Mouse (Mus musculus): ENCODE data around the gene Mettl14. TPM values are rescaled to one million over a fixed set of nuclear protein-coding genes. Genes with fewer than 3 reads are reported as not detected.
A peak's percentile ranks its signal among the peaks of the same experiment; 100 is the strongest.
"Not testable (repeated sequence)": the region's sequence is repeated elsewhere in the genome, so short reads cannot be mapped to it uniquely, and the experiment has no call there.

Gene Mettl14
- polyA plus RNA-seq, 1 experiment from 2014 or later = 38.1 TPM

DNA sequence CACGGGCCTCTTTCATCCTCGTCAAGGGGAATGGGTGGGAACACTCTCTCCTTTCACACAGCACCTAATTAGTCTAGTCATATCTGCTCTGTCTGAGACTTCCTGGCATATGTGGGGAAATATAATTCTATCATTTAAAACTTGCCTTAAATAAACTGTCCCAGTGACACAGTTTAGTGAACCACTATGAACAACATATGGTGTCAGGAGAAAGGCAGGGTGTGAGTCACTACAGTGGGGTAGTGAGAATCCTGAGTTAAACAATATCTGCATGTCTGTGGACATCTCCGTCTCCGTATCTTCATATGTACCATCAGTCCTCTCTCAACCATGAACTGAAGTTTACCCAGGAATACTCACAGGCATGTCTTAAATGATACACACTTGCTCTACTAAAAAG lies 5.3 kb upstream of the Mettl14 start:
- no peak overlapping the region for H3K27ac ChIP-seq
- peaks cover 6% of the 10 kb centered on the region for H3K27me3 ChIP-seq
- H3K9ac ChIP-seq = no peak overlapping the region
- no peak overlapping the region for H3K4me3 ChIP-seq (replicated peaks)
- H3K4me1 ChIP-seq = no peaks in the 10 kb centered on the region
- H3K4me2 ChIP-seq = no peak overlapping the region
- no peaks in the 10 kb centered on the region for H3K9me3 ChIP-seq
- 81% methylated on average over 4 of the region's 4 CpGs for WGBS
- no peaks in the 10 kb centered on the region for H3K36me3 ChIP-seq (replicated peaks)
- no peak for ATAC-seq (ENCODE audit: low FRiP score)

DNA sequence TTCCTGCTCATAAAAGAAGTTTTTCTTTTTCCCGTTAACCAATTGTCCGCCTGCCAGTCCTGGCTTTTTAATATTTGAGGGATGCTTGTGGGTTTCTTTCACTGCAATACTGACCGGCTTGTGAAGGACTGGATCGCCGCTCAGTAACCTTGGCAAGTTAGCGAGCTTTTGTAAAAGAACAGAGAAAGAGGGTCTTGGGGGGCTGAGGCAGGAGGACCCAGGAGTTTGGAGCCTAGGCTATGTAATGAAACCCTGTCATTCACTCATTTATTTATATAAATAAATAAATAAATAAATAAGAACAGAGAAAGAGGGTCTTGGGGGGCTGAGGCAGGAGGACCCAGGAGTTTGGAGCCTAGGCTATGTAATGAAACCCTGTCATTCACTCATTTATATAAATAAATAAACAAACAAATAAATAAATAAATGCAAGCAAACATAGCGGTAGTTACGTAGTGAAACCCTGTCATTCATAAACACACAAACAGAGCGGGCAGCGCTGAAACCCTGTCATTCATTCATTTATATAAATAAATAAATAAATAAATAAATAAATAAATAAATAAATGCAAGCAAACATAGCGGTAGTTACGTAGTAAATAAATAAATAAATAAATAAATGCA lies 361 bp upstream of the Mettl14 start:
- peak overlapping the region; percentile 67 for H3K4me2 ChIP-seq
- 21% methylated on average over 12 of the region's 12 CpGs for WGBS
- H3K27me3 ChIP-seq; H3K9me3 ChIP-seq; H3K36me3 ChIP-seq (replicated peaks): not testable (repeated sequence)
- H3K4me1 ChIP-seq = peaks cover 15% of the 10 kb centered on the region
- H3K4me3 ChIP-seq (replicated peaks) = peak overlapping the region; percentile 71
- ATAC-seq (ENCODE audit: low FRiP score) = peak; percentile 79
- peak overlapping the region; percentile 51 for H3K9ac ChIP-seq
- H3K27ac ChIP-seq = peak overlapping the region; percentile 94

DNA sequence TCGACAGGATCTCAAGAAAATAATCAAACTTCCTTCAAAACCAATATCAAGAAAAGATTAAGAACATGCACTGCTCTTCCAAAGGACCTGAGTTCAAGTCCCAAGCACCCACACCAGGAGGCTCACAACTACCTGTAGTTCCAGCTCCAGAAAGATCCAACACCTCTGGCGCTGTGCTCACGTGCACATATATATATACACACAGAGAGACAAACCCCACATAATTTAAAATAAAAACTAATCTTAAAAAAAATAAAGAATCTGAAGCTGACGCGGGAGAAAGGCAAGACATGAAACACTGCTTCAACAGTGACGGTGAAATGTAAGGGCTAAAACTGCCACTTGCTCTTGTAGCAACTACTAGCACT lies 806 bp downstream of the Mettl14 start:
- ATAC-seq (ENCODE audit: low FRiP score) = peak; percentile 7; the same call in 1 of the 2 replicates
- WGBS = 9% methylated on average over 6 of the region's 6 CpGs
- Histone ChIP-seq H3K9me3 (no peaks in the 10 kb centered on the region), H3K4me1 (peaks cover 15% of the 10 kb centered on the region), H3K9ac (peak overlapping the region; percentile 71), H3K27me3 (peaks cover 6% of the 10 kb centered on the region), H3K4me2 (peak overlapping the region; percentile 67), H3K4me3 (replicated peaks) (peak overlapping the region; percentile 71), H3K27ac (peak overlapping the region; percentile 94; the same call in 1 of the 2 replicates), H3K36me3 (replicated peaks) (peaks cover 8% of the 10 kb centered on the region; the same call in 1 of the 2 replicates)

DNA sequence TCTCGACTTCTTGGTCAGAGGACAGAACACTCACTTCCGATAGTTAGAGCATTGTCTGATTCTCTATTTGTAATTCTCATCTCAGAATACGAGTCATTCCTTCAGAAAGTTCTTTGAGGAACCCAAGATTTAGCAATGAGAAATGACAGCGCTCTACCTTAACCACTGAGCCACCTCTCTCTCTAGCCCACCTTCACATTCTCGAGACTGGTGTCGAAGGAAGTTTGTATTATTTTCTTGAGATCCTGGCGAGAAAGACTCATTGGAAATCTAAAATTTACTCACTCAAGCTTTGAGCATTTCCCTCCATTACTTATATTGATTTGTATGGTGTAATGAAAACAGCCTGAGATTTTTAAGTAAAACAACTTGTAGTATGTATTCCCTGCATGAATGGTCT lies 1.5 kb downstream of the Mettl14 start:
- WGBS = 89% methylated on average over 7 of the region's 7 CpGs
- H3K9ac ChIP-seq = peak overlapping the region; percentile 71; the same call in 1 of the 2 replicates
- peaks cover 15% of the 10 kb centered on the region for H3K4me1 ChIP-seq
- peaks cover 12% of the 10 kb centered on the region; the same call in 1 of the 2 replicates for H3K36me3 ChIP-seq (replicated peaks)
- peak overlapping the region; percentile 71 for H3K4me3 ChIP-seq (replicated peaks)
- no peak overlapping the region for H3K27ac ChIP-seq
- peak overlapping the region; percentile 67 for H3K4me2 ChIP-seq
- H3K27me3 ChIP-seq = peaks cover 6% of the 10 kb centered on the region
- no peaks in the 10 kb centered on the region for H3K9me3 ChIP-seq
- no peak for ATAC-seq (ENCODE audit: low FRiP score)

DNA sequence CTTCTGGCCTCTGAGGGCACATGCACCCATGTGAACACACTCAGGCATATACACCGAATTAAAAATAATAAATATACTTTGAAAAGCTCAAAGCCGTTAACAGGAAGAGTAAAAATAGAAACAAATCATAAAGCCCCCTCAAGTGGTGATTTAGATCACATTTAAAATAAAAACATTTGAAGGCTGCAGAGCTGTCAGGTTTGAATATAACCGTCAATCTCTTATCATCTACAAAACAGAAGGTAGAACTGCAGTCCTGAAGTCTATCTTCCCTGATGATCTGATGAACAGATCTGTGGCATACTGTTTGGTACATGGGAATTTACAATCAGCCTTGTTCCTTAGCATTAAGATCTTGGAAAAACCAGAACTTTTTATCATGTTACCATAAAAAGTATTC lies 9.3 kb downstream of the Mettl14 start:
- H3K4me3 ChIP-seq (replicated peaks) = no peak overlapping the region
- no peaks in the 10 kb centered on the region for H3K9me3 ChIP-seq
- no peak overlapping the region for H3K27ac ChIP-seq
- no peaks in the 10 kb centered on the region for H3K4me1 ChIP-seq
- H3K9ac ChIP-seq = no peak overlapping the region
- no peak for ATAC-seq (ENCODE audit: low FRiP score)
- 93% methylated on average over 3 of the region's 3 CpGs for WGBS
- H3K27me3 ChIP-seq = no peaks in the 10 kb centered on the region
- H3K4me2 ChIP-seq = no peak overlapping the region
- peaks cover 40% of the 10 kb centered on the region for H3K36me3 ChIP-seq (replicated peaks)

DNA sequence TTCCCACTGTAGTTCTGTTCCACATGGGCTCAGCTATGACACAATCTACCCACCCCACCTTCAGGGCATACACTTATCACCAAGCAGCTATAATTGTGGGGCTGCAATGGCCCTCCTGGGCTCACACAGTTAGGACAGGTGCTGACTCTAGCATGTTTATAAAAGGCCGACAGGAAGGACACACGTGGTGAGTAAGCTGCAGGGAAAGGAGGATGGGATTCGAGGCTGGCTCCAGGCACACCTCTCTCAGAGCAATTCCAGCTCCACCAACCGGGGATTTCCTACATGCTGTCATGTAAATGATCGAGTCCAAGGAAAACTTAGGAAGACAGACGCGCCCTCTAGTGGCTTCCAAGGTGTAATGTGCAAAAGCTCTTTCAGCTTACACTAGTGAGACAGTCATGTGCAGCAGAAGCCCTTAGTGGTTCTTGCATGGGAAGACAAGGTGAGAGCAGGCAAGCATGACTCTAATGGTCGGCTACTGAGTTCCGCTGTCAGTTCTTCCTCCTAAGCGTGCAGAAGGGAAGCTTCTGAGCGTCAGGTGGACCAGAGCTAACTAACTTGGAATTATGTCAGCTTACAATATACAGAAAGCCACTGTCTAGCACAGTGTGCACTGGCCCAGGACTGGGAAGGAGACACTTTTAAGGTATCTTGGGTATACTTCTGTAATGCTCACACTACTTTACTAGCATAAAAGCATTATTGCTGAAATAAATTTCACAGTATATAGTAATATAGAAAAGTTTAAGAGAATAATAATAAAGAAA lies 14.0 kb downstream of the Mettl14 start:
- Histone ChIP-seq H3K27me3 (no peaks in the 10 kb centered on the region), H3K9me3 (no peaks in the 10 kb centered on the region), H3K36me3 (replicated peaks) (peaks cover 55% of the 10 kb centered on the region), H3K9ac (no peak overlapping the region), H3K27ac (no peak overlapping the region), H3K4me3 (replicated peaks) (no peak overlapping the region), H3K4me2 (no peak overlapping the region), H3K4me1 (no peaks in the 10 kb centered on the region)
- peak; percentile 57 for ATAC-seq (ENCODE audit: low FRiP score)
- 31% methylated on average over 11 of the region's 11 CpGs for WGBS

DNA sequence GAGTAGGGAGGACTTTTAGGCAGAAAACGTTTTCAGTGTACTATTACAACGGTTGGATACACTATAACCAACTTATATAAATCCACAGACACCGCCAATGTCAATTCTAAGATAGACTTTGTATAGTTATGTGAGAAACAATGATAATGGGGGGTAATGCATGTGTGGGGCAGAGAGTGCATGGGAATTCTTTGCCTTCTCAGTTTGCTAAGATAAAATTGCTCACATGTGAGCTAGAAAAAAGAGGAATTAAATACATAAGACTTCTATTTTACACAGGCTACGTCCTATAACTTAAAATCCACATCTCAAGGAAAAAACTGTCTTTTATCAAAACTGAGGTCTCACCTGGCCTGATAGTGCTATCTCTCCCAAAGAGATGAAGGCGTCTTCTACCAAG lies 15.0 kb downstream of the Mettl14 start:
- no peaks in the 10 kb centered on the region for H3K27me3 ChIP-seq
- WGBS = 96% methylated on average over 5 of the region's 5 CpGs
- H3K4me2 ChIP-seq = no peak overlapping the region
- no peak overlapping the region for H3K9ac ChIP-seq
- no peak overlapping the region for H3K4me3 ChIP-seq (replicated peaks)
- peaks cover 53% of the 10 kb centered on the region for H3K36me3 ChIP-seq (replicated peaks)
- H3K27ac ChIP-seq = no peak overlapping the region
- H3K4me1 ChIP-seq = no peaks in the 10 kb centered on the region
- no peak for ATAC-seq (ENCODE audit: low FRiP score)
- H3K9me3 ChIP-seq = no peaks in the 10 kb centered on the region

DNA sequence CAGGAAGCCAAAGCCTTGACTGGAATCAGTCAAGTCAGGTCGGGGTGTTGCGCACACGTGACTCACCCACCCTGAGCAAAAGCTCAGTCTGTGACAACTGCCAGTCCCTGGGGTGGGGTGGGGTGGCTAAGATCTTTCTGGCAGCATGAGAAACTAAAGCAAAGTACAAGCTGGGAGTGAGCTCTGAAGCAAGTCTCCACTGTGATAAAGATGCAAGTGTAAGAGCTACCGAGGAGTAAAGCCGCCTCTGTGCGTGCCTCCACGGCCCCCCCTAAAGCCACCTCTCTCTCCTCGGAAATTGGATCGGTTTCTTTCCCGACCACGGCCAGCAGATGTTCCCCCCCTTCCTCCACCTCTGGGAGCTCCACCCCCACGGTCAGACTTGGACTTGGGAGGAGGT lies 16.7 kb downstream of the Mettl14 start:
- WGBS = 90% methylated on average over 12 of the region's 12 CpGs
- no peak overlapping the region for H3K4me3 ChIP-seq (replicated peaks)
- no peak overlapping the region for H3K4me2 ChIP-seq
- H3K27ac ChIP-seq = no peak overlapping the region
- no peaks in the 10 kb centered on the region for H3K9me3 ChIP-seq
- no peak for ATAC-seq (ENCODE audit: low FRiP score)
- no peaks in the 10 kb centered on the region for H3K27me3 ChIP-seq
- peaks cover 43% of the 10 kb centered on the region for H3K36me3 ChIP-seq (replicated peaks)
- no peaks in the 10 kb centered on the region for H3K4me1 ChIP-seq
- H3K9ac ChIP-seq = no peak overlapping the region

DNA sequence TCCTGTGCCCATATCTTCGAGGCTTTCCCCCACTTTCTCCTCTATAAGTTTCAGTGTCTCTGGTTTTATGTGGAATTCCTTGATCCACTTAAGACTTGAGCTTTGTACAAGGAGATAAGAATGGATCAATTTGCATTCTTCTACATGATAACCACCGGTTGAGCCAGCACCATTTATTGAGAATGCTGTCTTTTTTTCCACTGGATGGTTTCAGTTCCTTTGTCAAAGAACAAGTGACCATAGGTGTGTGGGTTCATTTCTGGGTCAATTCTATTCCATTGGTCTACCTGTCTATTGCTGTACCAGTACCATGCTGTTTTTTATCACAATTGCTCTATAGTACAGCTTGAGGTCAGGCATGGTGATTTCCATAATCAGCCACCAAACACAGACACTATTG lies 19.1 kb downstream of the Mettl14 start:
- ATAC-seq (ENCODE audit: low FRiP score); H3K27me3 ChIP-seq; H3K27ac ChIP-seq; H3K4me2 ChIP-seq; H3K4me3 ChIP-seq (replicated peaks); H3K9me3 ChIP-seq; H3K9ac ChIP-seq; H3K4me1 ChIP-seq: not testable (repeated sequence)
- peaks cover 39% of the 10 kb centered on the region for H3K36me3 ChIP-seq (replicated peaks)
- 90% methylated on average over 2 of the region's 2 CpGs for WGBS

DNA sequence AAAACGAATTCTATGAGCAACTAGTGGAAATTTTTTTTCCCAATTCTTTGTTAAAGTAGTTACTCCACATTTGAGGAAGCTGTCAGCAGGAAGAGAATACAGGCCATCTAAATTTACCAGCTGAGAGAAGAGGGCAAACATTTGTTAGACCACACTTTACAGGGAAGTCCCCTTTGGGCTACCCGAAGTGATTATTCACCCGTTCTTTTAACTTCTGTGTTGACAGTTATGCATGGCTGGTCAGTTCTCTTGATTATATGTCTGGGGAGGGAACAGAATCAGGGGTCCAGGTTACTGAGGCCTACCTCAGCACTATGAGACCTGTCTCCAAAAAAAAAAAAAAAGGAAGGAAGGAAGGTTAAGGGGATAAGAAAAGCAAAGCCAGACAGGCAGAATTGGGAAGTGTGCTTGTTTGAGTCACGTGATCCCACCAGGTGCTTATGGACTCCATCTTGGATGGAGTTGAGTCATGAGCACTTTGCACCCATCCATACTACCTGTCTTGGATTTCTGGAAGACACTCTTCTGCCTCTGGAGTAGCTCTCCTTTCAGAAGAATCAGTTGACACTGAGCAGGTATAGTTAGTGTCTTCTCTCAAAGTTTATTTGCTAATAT lies 29.4 kb downstream of the Mettl14 start:
- no peak for ATAC-seq (ENCODE audit: low FRiP score)
- Histone ChIP-seq H3K9me3 (no peaks in the 10 kb centered on the region), H3K36me3 (replicated peaks) (no peaks in the 10 kb centered on the region), H3K4me1 (no peaks in the 10 kb centered on the region), H3K4me3 (replicated peaks) (no peak overlapping the region), H3K4me2 (no peak overlapping the region), H3K9ac (no peak overlapping the region), H3K27me3 (no peaks in the 10 kb centered on the region), H3K27ac (no peak overlapping the region)
- WGBS = 90% methylated on average over 4 of the region's 4 CpGs

DNA sequence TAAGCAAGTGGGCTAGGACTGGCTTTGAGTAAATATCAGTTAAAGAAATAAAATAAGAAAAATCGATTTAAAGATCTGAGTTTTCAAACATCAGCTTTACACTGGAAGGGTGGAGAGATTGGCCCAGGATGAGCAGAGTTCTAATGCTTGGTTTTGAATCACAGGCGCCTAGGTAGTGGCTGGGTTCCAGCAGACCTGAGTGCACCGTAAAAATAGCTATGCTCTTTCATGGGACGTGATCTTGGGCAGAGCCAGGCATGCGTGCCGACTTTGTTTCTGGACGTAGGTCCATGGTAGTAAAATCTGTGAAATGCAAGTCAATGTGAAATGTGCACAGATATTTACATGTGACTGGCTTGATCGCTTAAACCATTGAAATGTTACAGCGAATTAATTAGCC lies 31.5 kb downstream of the Mettl14 start:
- no peak overlapping the region for H3K27ac ChIP-seq
- no peak overlapping the region for H3K9ac ChIP-seq
- no peaks in the 10 kb centered on the region for H3K4me1 ChIP-seq
- no peaks in the 10 kb centered on the region for H3K9me3 ChIP-seq
- no peak for ATAC-seq (ENCODE audit: low FRiP score)
- no peaks in the 10 kb centered on the region for H3K27me3 ChIP-seq
- H3K4me3 ChIP-seq (replicated peaks) = no peak overlapping the region
- no peak overlapping the region for H3K4me2 ChIP-seq
- no peaks in the 10 kb centered on the region for H3K36me3 ChIP-seq (replicated peaks)
- WGBS = 90% methylated on average over 9 of the region's 9 CpGs

DNA sequence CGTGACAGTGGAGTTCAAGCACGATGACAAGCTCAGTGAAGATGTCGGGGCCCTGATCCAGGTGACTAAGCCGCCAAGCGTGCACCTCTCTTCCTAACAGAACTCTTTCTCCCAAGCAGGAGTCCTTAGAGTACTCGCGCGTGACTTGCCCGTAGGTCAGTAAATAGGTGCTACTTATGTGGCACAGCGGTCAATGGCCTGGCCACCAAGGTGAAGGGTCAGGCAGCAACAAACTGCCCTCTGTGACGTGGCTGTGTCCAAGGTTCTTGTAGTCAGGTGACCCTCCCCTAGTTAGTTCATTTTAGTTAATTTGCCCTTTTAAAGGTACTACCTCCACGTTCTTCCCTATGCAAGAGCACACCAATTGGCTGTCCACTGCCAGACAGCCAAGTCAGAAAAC lies 32.2 kb downstream of the Mettl14 start:
- Histone ChIP-seq H3K36me3 (replicated peaks) (no peaks in the 10 kb centered on the region), H3K9ac (no peak overlapping the region), H3K4me3 (replicated peaks) (no peak overlapping the region), H3K27me3 (no peaks in the 10 kb centered on the region), H3K4me1 (no peaks in the 10 kb centered on the region), H3K9me3 (no peaks in the 10 kb centered on the region), H3K4me2 (no peak overlapping the region), H3K27ac (no peak overlapping the region)
- ATAC-seq (ENCODE audit: low FRiP score) = 0 out of 2 replicates have a peak, but pooled peaks have one; percentile 27
- WGBS = 90% methylated on average over 12 of the region's 12 CpGs

Data from forebrain, embryonic 12.5 days (tissue).